Mouse (Mus musculus): ENCODE results near the gene Enpp1.

The Enpp1 gene

DNA sequence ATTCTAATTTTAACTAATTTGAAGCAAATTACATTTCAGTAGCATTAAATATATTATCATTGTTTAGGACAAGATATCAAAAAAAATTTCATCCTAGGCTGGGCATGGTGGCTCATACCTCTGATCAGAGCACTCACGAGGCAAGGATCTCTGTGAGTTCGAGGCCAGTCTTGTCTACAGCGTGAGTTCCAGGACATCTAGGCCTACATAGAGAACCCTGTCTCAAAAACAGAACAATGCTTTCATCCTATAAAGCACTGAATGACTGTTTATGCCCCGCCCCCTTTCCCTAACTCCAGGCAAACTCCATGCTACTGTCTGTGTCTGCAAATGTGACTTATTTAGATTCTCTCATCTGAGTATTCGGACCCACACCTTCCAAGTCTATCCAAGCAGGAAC is 80.8 kb downstream of the Enpp1 start:
- TF ChIP-seq GATA4 (IDR thresholded peaks at IDR 0.05; ENCODE audit: insufficient replicate concordance, low read length): no peak

DNA sequence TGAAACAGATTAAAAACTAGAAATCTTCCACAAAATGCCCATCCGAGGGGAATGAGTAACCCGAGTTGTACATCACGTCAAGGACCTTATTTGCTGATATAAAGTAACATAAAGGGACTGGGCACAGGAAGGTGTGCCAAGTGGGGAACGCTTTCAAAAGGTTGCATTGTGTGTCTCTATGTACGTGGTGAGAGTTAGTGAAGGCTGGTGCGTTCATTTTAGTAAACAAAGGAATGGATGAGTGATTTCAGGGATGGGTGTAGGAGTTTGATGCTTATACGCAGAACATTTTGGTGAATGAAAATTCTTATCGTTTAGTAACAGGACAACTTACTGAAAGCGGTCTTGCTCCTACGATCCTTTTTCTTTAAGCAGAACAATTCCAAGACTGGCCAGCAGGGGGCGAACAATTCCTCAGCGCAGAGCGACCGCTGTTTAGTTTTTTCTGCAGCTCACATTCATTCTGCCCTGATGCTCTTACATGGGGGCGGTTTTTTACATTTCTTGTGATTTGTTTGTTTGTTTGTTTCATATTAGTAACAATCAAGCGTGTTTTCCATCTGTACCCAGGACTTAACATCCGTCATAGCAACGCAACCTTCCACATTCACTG is 81.4 kb downstream of the Enpp1 start:
- TF ChIP-seq GATA4 (IDR thresholded peaks at IDR 0.05; ENCODE audit: insufficient replicate concordance, low read length): no peak

DNA sequence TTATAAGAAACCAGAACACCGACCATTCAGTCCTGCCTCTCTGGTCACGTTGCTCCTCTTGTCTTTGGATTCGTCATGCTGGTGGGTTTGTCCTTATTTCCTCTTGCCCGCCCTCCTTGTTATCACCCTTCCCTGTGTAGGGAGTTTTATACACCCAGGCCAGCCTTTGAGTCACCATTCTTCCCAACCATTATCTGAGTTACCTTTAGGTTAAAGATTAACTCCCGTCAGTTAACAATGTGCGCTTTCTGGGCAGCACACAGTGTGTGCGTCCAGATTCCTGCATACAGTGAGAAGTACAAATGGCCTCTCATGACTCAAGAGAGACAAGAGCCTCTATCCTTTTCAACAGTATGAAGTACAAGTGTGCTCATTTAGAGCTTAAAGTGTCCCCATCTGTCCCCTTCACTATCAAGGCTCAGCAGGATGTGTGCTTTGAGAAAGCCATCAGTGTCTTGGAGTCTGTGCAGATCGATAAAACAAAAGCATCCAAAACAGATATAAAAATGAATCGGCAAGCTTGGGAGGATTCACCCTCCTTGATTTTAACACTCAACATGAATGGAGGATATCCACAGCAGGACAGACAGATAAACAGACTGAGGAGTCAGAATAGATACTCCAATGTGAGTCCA is 82.8 kb downstream of the Enpp1 start:
- TF ChIP-seq GATA4 (IDR thresholded peaks at IDR 0.05; ENCODE audit: insufficient replicate concordance, low read length): no peak

DNA sequence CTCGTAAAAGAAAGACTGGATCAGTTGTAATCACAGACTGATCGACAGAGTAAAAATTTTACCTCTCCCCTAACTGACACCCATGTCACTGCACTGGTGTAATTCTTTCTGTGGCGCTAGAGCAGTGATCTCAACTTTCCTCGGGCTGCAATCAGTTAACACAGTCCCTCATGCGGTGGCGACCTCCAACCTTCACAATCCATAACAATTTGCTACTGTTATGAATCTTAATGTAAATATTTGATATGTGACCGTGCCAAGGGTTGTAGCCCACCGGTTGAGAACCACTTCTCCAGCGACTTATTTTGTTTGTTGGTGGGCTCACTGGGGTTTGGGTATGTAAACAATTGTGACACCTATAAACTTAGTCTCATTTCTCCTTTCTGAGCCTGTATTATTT is 83.5 kb downstream of the Enpp1 start:
- TF ChIP-seq GATA4 (IDR thresholded peaks at IDR 0.05; ENCODE audit: insufficient replicate concordance, low read length): no peak

DNA sequence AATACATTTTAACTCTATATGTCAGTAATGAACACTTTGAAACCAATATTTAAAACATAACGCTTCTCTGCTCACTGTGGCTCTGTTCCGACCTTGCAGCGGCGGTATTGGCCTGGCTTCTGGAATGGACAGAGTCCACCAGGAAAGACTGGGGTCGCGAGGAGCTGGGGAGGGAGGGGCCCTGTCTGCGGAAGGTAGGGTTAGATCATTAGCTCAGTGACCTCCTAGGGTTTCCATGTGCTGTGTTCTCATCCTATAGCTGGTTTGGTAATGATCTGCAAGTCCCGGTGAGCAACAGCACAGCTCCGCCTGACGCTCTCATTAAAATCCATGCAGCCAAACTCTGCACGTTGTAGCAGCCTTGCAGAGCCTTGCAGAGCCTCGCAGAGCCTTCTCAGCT is 84.7 kb downstream of the Enpp1 start:
- TF ChIP-seq GATA4 (IDR thresholded peaks at IDR 0.05; ENCODE audit: insufficient replicate concordance, low read length): no peak

DNA sequence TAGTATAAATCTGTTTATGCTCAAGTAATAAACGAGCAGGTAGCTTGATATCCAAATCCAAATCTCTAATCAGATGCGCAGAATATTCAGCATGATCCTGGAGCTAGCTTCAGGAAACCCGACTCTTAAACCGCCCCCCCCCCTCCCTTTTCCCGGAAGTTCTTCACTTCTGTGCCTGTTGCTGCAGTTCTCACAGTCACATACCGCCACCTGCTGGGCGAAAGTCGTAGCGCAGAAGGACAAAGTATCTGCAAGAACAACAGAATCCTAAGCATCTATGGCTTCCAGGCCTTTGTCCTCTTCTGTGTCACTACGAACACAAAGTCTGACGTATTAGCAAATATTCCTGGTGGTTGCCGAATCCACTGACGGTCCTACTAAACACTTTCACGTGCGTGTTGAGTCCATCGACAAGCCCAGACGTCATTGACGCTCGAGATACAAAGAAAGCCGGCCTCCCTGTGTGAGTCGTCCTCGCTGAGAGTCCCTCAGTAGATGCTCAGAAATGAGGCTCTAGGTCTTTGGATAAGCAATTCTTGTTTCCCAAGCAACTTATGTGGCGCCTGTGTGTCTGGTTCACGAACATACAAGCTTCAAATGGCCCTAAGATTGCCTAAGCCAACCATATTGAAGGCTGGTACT is 86.8 kb downstream of the Enpp1 start:
- no peak for TF ChIP-seq GATA4 (IDR thresholded peaks at IDR 0.05; ENCODE audit: insufficient replicate concordance, low read length)

DNA sequence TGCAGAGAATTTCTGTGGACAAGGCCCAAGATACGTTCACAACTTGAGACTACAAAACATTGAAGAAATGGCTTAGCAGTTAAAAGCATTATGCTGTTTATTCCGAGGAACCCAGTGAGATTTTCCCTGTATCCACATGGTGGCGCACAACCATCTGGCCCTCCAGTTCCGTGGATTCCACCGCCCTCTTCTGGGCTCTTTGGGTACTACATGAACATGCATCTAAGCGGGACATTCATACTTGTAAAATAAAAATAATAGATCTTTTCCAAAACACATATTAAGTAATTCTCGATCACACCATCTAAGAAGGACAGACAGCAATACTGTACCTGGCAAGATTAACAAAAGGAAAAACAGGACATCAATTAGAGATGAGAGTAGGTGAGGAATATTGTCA is 89.4 kb downstream of the Enpp1 start:
- TF ChIP-seq GATA4 (IDR thresholded peaks at IDR 0.05; ENCODE audit: insufficient replicate concordance, low read length): no peak

DNA sequence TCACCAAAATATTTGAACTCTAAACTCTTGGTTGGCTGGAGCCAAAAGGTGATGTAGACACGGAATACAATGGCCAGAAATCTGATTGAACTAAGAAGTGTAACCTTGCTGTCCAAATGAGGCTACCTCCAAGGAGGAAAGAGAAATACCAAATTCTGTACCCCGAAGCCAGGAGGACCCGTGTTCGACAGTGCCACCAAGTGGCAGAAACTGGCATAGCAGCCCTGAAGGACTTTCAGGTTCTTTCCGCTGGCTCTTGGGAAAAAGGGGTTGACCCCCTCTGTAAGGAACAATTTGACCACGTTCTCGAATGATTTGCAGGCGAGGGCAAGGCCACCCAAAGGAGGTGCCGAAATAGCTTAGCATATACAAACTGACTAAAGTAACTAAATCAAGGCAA is 90.4 kb downstream of the Enpp1 start:
- no peak for TF ChIP-seq GATA4 (IDR thresholded peaks at IDR 0.05; ENCODE audit: insufficient replicate concordance, low read length)

DNA sequence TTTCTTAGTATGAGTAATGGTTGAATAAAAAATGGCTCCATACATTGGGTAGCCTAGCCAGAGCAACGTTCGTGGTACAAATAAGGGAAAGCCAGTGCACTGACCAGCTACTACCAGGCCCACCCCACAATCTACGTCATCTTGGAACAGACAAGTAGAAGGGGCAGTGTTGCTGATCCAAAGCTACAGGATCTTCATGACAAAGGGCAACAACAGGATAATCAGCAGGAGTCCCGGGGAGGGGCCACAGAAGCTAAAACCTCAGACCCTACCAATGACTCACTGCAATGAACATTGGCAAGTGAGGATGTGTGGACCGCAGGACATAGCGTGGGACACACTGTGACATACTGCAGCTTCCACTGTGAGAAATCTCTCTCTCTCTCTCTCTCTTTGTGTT is 96.2 kb downstream of the Enpp1 start:
- TF ChIP-seq GATA4 (IDR thresholded peaks at IDR 0.05; ENCODE audit: insufficient replicate concordance, low read length): no peak

DNA sequence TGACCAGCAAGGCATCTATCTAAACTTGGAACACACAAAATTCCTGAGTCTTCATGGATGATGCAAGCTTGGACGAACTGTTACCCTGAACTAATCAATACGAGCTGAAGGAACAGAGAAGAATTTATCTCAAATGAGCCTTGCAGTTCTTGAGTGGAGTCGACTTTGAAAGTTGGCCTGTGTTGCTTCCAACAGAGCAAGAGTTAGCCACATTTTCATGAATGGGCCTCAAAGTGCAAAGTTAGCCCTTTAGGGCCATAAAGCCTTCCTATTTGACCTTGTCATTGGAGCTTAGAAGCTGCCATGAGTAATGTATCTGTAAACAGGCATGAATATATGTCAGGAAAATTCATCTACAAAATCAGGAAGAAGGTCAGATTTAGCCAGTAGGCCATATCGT is 97.2 kb downstream of the Enpp1 start:
- TF ChIP-seq GATA4 (IDR thresholded peaks at IDR 0.05; ENCODE audit: insufficient replicate concordance, low read length): no peak

DNA sequence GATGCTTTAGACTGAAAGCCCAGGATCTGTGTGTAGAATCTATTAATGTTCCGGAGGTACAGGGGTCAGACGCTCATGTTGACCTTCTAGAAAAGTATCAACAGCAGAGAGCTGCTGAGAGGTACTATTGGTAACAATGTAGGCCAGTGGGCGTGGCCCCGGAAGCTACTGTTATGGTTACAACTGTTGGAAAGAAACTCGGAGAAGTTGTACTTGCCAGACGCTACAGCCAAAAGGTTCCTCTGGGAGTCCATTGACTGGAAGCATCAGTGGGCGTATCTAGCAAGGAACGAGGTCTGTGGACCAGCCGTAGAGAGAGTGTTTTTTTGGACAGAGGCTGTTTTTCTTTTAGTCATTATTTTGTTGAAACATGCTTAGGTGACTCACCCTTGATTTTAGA is 102.2 kb downstream of the Enpp1 start:
- no peak for TF ChIP-seq GATA4 (IDR thresholded peaks at IDR 0.05; ENCODE audit: insufficient replicate concordance, low read length)

DNA sequence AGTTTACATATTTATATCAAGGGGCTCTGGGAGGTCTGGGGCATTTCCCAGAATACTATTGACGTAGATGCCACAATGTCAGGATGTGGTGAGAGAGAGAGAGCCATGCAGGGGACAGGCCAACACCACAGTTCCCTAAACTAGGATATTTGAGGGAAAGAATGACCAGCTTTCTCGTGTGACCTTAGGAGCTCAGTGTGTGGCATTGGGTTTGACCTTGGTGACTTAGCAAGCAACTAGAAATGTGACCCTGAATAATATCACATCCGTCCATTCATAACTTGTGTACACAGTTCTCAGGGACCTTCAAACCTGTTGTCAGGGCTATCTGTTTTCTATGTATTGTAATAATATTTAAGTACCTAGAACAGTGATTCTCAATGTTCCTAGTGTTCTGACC is 102.8 kb downstream of the Enpp1 start:
- no peak for TF ChIP-seq GATA4 (IDR thresholded peaks at IDR 0.05; ENCODE audit: insufficient replicate concordance, low read length)

DNA sequence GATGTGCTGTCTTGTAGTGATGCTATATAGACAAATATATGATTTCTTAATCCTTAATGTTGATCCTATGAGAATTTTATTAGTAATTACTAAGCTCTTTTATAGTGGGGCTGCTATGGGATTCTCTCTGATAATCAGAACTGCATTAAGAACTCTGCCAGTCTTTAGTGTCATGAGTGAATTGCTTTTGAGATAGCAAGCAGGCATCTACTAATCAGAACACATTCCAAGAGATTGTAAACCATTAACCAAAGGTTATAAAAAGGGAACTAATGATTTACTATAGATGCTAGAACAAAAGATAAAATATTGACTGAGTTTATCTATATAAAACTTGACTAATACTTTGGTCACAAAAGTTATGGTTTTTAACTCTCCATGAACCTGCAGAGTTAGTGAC is 108.2 kb downstream of the Enpp1 start:
- no peak for TF ChIP-seq GATA4 (IDR thresholded peaks at IDR 0.05; ENCODE audit: insufficient replicate concordance, low read length)

DNA sequence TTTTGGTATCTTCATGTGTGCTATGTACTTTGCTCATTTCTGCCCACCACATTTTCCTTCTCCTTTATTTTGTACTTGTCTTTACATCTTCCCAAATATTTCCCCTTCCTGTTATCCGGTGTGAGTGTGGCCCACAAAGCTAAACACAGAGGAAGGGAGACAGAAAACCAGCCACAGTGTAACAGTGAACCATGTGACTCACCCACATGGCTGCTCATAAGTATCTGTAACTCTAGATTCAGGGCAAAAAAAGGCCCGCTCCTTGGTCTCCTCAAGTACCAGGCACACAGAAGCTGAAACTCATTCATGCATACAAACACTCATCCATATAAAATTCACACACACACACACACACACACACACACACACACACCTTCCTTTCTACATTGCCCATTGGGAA is 108.9 kb downstream of the Enpp1 start:
- TF ChIP-seq GATA4 (IDR thresholded peaks at IDR 0.05; ENCODE audit: insufficient replicate concordance, low read length): no peak

DNA sequence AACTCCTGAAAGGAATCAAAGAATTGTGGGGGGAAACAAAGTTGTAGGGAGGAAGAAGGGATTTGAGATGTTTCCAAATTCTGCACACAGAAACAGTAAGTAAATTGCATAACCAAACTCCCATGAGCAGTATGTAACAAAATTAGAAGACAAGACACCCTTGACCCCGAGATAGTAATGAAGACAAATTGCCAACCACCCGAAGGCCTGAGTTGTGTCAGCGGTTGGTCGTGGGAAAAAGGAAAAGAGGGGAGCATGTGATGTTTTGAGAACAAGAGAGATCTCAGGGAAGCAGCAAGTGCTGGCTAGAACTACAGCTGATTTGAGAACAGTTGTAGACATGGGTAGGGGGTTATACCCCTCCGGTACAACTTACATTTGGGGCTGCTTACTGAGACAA is 112.2 kb downstream of the Enpp1 start:
- no peak for TF ChIP-seq GATA4 (IDR thresholded peaks at IDR 0.05; ENCODE audit: insufficient replicate concordance, low read length)

DNA sequence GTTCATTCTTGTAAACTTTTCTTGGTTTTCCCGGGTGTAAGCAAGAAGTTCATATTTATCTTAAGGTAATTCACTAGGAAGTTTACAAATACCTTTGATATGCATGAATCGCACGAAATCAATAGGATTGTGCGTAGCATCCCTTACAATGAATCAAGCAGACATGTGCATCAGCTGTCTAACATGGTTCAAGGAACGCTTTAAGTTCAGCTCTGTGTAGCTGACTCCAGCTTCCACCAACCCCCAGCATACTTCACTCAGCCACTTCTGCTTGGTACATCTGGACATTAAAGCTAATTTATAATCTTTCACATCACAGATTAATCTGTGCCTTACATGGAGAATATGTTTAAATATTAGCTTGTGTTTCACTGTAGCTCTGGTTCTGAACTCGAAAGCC is 113.3 kb downstream of the Enpp1 start:
- no peak for TF ChIP-seq GATA4 (IDR thresholded peaks at IDR 0.05; ENCODE audit: insufficient replicate concordance, low read length)

DNA sequence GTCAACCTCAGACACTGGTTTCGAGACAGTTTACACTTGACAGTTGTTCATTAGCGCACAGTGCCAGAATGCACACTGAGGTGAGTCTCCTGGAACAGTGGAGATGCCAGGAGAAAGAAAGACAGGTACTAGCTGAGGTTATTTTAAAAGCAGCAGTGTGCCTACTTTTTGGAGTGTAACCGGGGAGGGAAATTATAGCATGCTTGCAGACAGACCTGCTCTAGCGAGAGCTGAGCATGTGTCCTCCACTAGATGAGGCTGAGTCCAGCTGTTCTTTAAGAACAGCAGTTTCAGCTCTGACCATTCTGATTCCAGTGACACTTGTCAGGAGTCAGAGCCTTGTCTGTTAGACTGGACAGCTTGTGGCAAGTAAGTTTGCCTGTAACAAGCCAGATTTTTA is 114.2 kb downstream of the Enpp1 start:
- no peak for TF ChIP-seq GATA4 (IDR thresholded peaks at IDR 0.05; ENCODE audit: insufficient replicate concordance, low read length)

Measured in liver, adult (tissue).